Mouse (Mus musculus) cerebellum, postnatal 36 days (tissue): Measurements from ENCODE around the gene Cenps.
A peak's percentile ranks its signal among the peaks of the same experiment; 100 is the strongest.
"Not testable (repeated sequence)": the region's sequence is repeated elsewhere in the genome, so short reads cannot be mapped to it uniquely, and the experiment has no call there.

Experiments used
- DNase-seq, 2 experiments: peaks; one replicate each; pipeline ENCODE4 v3.0.0; 2021 to 2022; ENCODE audit warnings: mixed read lengths in 2 of 2

The Cenps gene

GRCm38 (mm10) chr4:149136982-149137770 is at the start of gene Cenps:
TSS of gene Cenps (minus strand) at chr4:149137629.
- peak; percentile 94 for DNase-seq

- DNase-seq, result peak in 1 of 2 experiments; percentile 21
These were observed 45.3 kb upstream of the Cenps start for GRCm38 (mm10) chr4:149182755-149183154.

DNA sequence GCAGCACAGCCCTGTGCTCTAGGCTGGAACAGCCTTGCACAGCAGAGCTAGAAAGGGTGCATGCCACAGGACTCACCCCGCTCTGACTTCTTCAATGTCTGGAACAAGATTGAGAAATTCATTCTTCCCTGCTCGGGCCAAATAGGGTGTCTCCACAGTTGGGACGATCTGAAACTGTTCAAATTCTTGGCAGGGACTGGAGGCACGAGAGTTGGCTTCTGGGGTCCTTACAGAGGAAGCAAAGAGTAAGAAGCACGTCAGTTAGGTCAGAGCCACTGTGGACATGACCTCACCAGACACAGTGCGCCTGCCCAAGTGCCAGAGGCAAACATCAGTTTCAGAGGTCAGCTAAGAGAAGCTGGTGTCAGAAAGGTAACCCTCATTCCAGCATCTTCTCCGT is 44.8 kb upstream of the Cenps start:
- DNase-seq, result no peak

DNA sequence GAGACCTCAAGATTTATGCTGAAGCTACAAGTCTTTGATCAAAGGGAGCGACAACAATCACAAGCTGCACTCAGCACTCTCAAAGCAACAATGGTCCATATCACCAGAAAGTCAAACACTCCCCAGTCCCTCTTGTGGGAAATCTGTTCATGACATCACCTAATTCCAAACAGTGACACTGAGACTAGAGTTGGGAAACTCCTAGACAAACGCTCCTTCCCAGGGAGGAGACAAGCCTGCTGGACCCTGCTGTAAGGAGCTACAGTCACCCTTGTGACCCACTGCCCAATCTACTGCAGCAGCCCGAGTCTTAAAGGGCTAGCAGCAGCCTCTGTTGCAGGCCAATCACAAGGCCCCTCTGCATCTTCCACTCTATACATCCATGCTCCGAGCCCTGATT is 42.1 kb upstream of the Cenps start:
- no peak for DNase-seq

DNA sequence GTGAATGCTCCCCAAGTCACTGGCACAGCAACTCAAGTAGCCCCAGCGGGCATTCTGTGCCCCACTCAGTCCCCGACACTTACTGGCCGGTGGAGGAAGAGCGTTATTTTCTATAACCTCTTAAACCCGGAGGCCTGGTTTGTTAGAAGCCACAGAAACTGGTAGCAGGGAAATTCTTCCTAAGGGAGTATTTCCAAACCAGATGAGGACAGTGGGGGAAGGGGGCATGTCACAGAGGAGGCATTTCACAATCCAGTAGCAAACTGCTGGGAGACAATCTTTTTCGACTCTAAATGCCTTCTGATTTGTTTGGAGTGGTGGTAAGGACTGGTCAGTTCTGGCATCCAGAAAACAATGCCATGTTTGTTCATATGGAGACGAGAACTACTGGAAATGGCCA is 41.7 kb upstream of the Cenps start:
- no peak for DNase-seq

- DNase-seq, result no peak
These were observed 40.9 kb upstream of the Cenps start for GRCm38 (mm10) chr4:149178328-149178727.

DNA sequence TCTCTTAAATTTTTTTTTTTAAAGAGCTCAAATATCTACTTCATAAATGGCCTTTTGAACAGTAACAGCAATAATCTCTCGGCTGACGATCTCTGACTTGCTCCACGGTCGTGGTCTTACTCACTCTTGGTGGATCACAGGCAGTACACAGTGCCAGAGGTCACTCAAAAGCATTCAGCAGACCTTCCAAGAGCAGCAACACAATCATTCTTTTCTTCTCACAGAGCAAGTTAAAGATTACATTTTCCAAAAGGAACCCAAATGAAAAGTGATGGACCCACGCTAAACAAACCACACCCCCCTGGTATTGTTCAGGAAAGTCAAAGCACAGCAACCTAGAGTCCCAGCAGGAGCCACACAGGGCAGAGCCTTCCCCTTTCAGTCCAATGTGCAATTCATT is 39.6 kb upstream of the Cenps start:
- DNase-seq, result no peak

- DNase-seq, result no peak
These were observed 39.2 kb upstream of the Cenps start for GRCm38 (mm10) chr4:149176645-149177044.

DNA sequence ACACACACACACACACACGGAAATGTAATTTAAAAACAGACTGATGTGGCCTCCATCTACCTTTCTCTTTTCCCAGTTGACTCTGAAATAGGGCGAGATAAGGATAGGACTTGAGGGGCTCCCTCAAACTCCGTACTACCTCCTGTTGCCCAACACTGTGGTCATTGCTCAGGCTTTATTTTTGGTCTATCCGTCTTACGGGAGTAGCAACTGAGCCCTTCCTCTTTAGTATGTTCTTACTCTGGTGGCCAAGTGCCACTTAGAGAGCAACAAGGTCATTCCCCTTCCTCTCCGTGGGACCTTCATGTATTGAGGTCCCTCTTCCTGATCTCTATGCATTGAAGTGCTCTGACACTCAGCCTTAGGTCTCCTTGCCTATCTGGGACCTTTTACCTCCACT is 36.2 kb upstream of the Cenps start:
- DNase-seq, result no peak

- peak; percentile 47 to 50 for DNase-seq
These were observed 35.2 kb upstream of the Cenps start for GRCm38 (mm10) chr4:149172666-149173065.

DNA sequence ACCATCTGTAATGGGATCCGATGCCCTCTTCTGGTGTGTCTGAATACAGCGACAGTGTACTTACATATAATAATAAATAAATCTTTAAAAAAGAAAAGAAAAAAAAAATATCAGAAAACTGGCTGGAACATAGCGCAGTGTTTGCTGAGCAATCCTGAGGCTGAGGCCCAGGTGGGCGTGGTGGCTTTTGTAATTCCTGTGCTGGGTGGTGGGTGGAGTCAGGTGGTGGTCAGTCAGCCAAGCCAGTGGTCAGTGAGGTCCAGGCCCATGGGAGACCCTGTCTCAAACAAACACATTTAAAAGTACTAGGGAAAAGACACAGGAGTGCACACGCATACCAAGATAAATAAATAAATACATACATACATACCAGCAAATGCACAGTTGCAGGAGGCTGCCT is 34.7 kb upstream of the Cenps start:
- no peak for DNase-seq

DNA sequence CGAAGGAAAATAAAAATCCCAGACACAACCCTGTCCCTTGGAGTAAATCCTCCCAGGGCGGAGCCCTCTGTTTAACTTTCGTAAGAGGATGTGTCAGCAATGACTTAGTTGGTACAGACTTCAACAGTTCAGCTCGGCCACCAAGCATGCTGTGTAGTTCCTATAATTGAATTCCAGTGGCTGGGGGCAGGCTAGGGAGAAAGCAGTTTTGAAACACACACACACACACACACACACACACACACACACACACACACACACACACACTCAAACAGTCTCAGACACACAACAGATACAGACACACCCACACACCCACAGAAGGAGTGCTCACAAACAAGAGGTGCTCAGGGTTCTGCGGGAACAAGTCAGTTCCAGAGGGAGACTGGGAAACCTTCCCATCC is 34.2 kb upstream of the Cenps start:
- DNase-seq, result no peak

- DNase-seq, result no peak
These were observed 33.0 kb upstream of the Cenps start for GRCm38 (mm10) chr4:149170394-149170931.

DNA sequence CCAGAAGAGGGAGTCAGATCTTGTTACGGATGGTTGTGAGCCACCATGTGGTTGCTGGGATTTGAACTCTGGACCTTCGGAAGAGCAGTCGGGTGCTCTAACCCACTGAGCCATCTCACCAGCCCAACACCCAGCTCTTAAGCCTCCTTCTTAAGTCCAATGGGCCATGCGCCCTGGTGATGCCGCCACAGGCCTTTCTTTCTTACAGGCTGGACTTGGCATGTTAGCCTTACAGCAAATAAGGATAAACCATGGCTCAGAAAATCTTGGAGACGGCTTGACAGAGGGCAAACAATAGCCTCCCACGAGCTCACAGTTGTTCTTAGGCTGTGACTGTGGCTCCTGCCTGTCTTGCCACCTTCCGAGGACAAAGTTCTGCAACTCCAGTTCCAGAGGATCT is 32.5 kb upstream of the Cenps start:
- DNase-seq, result not testable (repeated sequence)

DNA sequence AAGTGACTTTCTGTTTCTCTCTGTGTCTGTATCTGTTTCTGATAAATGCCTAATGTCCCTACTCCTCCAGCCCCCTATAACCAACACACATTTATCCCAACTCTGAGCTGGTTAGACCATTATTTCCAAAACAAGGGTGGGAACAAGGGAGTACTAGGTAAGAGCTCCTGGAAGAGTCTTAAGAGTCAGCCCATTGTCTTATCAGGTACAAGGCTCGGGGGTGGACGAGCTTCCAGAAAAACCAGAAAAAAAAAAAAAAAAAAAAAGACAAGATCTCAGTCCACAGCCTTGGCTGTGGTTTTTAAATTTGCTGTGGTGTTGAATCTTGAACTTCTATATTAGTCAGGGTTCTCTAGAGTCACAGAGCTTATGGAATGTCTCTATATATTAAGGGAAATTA is 30.6 kb upstream of the Cenps start:
- DNase-seq, result no peak

GRCm38 (mm10) chr4:149166957-149167611 is 29.7 kb upstream of the Cenps start:
- DNase-seq, result no peak

GRCm38 (mm10) chr4:149166215-149166946 is 29.0 kb upstream of the Cenps start, which contains the start of gene Pgd:
TSS of gene Pgd (minus strand) at chr4:149166771.
- DNase-seq, result peak; percentile 96 to 97

DNA sequence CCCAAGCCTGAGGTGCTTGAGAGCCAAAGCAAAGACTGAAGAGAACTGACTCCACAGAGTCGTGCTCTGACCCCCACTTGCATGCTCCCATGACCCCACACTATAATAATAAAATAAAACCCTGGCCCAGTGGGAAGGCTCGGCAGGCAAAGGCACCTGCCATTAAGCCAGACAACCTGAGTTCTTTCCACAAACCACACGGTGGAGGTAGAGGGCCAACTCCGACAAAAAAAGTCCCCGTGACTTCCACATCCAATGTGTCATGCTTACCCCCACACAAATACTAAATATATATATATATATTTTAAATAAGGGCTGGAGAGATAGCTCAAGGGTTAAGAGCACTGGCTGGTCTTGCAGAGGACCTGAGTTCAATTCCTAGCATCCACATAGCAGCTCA is 26.7 kb upstream of the Cenps start:
- no peak for DNase-seq

- no peak for DNase-seq
These were observed 25.8 kb upstream of the Cenps start for GRCm38 (mm10) chr4:149163196-149163595.

GRCm38 (mm10) chr4:149161166-149161565 is 23.7 kb upstream of the Cenps start:
- no peak for DNase-seq

- no peak for DNase-seq
These were observed 22.5 kb upstream of the Cenps start for GRCm38 (mm10) chr4:149159891-149160290.

DNA sequence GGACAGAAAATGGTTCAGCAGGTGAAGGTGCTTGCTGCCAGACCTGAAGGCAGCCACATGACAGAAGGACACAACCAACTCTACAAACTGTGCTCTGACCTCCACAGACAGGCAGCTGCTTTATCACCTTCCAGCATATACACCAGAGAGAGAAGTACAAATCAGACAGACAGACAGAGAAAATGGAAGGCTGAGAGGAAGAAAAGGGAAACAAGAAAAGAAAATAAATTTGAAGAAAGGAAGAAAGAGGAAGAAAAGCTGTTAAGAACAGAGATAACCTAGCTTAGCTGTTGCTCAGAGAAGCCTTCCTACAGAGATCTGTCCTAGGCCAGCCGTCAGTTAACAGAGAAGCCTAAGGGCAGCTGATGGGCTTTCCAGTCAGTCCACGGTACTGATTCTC is 21.8 kb upstream of the Cenps start:
- no peak for DNase-seq

DNA sequence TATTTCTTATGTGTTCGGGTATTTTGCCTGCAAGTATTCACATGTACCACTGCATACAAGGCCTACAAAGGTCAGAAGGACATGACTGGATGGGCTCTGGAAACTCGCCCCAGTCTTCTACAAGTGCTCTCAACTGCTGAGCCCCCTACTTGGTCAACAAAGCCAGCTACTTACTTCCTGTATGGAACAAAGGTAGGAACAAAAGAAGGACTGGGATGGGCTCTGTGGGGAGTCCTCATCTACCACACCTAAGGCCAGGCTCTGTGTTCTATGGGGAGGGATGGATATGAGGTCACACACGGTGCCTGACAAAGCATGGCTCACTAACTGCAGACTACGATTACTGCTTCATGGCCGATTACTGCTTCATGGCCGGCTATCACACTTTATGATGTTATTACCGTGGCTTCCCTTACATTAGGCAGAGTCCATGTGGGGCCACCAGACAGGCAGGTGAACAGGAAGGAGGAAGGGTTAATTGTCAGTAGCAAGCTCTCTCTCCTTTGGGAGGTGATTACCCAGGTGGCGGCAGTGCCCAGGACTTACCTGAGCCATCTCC is 20.1 kb upstream of the Cenps start:
- DNase-seq, result no peak
